Mouse (Mus musculus): ENCODE measurements around the gene Golph3l. TPM values are rescaled to one million over a fixed set of nuclear protein-coding genes. Genes with fewer than 3 reads are reported as not detected.
A peak's percentile ranks its signal among the peaks of the same experiment; 100 is the strongest.

The Golph3l gene
- polyA plus RNA-seq, 1 experiment from 2014 or later = 34.4 TPM

DNA sequence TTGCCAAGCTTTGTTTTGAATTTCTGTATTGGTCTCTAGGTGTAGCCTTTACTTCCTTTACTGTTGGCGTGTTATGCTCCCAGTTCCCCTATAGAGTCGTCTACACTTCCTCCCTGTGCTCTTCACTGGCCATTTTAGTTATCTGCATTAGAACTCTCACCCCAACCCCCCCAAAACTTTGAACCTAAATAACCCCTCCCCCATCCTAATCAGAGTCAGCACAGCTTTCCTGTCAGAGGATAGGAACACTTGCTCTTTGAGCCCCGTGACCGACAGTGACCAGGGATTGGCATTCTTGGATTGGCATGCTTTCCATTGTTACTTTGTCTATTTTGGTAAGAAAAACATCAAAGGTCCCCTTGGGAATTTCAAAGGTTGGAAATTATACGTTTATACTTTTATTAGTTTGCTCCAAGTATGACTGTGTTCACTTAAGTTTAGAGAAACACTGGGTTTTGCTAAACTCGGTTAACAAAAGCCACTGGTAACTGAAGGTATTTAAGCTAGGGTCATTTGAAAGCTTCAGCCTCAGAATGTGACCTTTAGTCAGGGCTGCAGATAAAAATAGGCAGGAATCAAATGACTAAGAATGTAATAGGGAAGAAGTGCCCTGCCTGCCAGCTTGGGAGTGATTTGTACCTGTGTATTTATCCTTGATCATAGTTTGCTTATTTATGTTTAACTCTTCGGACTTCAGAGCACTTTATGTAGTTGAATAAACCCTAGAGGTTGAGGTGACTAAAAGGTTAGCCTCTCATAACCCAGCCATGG lies 73.4 kb downstream of the Golph3l start:
- no peak for ATAC-seq (replicated peaks; ENCODE audit: low FRiP score, low read depth)
- TF ChIP-seq CTCF (IDR thresholded peaks at IDR 0.05; ENCODE audit: low read depth) = no peak
- H3K4me1 ChIP-seq (replicated peaks; ENCODE audit: insufficient read depth, low read length) = peaks cover 43% of the 10 kb centered on the region
- peak overlapping the region; percentile 13; the same call in 1 of the 2 replicates for H3K27ac ChIP-seq
- H3K4me3 ChIP-seq (replicated peaks; ENCODE audit: low read depth, low read length) = peak overlapping the region; percentile 2; the same call in 1 of the 2 replicates
- no peaks in the 10 kb centered on the region for H3K27me3 ChIP-seq (ENCODE audit: insufficient read depth, low read length)
- 35% methylated on average over 7 of the region's 7 CpGs for WGBS
- no peaks in the 10 kb centered on the region for H3K9me3 ChIP-seq (replicated peaks; ENCODE audit: low read length)
- no peak for DNase-seq (ENCODE audit: low spot score)
- peaks cover 17% of the 10 kb centered on the region; the same call in 1 of the 2 replicates for H3K36me3 ChIP-seq (ENCODE audit: insufficient read depth, low read length)
- peak overlapping the region; percentile 89 for H3K4me2 ChIP-seq (ENCODE audit: low read length)
- no peak overlapping the region for H3K9ac ChIP-seq (ENCODE audit: low read depth, low read length)

DNA sequence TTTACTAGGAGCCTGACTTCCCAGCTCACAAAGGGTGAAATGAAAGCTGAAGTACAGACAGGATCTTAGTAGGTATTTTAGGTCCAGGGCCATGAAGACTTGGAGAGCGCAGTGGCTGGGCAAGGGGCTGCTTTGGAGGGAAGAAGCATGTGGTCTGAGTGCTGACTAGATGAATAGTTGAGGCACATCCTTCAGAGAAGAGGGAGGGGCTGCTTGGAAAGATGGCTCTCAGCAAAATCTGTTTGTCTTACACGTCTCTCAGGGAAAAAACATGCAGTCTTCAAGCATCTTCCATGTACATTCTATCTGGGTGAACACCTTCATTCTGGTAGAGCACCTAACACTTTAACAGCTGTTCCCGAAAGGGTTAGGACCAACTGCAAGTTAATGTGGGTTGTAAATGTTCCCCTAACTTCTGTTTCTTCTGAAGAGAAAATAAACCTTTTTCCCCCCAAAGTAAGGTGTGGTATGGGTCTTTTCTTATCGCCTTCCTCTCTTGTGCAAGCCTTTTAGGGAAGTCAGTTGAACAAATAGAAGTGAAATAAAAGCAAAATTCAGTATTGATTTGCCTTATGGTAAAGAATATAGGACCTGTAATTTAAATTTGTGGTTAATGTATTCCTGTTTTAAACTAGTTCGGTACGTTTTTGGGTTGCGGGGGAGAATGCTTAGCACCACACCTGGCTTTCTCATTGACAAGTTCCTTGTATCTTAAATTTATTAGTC lies 74.2 kb downstream of the Golph3l start:
- peak overlapping the region; percentile 13; the same call in 1 of the 2 replicates for H3K27ac ChIP-seq
- H3K4me2 ChIP-seq (ENCODE audit: low read length) = peak overlapping the region; percentile 89
- no peaks in the 10 kb centered on the region for H3K27me3 ChIP-seq (ENCODE audit: insufficient read depth, low read length)
- WGBS = 70% methylated on average over 7 of the region's 7 CpGs
- H3K4me1 ChIP-seq (replicated peaks; ENCODE audit: insufficient read depth, low read length) = peaks cover 43% of the 10 kb centered on the region
- H3K9me3 ChIP-seq (replicated peaks; ENCODE audit: low read length) = no peaks in the 10 kb centered on the region
- ATAC-seq (replicated peaks; ENCODE audit: low FRiP score, low read depth) = no peak
- TF ChIP-seq CTCF (IDR thresholded peaks at IDR 0.05; ENCODE audit: low read depth) = no peak
- no peak for DNase-seq (ENCODE audit: low spot score)
- H3K4me3 ChIP-seq (replicated peaks; ENCODE audit: low read depth, low read length) = no peak overlapping the region
- H3K36me3 ChIP-seq (ENCODE audit: insufficient read depth, low read length) = peaks cover 17% of the 10 kb centered on the region; the same call in 1 of the 2 replicates
- no peak overlapping the region for H3K9ac ChIP-seq (ENCODE audit: low read depth, low read length)

DNA sequence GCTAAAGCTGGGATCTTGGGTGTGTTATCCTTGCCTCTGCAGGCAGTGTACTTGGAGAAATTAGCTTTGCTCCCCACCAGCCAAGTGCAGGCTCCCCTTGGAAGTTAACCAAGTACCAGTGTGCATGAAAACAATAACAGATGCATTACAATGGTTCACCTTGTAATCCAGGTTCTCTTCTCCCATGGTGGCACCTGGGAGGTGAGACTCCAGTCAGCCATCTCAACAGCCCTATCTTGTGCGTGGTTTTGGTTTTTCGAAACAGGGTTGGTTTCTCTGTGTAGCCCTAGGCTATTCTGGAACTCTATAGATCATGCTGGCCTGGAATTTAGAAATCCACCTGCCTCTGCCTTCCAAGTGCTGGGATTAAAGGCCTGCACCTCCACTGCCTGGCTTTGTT lies 74.8 kb downstream of the Golph3l start:
- peaks cover 17% of the 10 kb centered on the region; the same call in 1 of the 2 replicates for H3K36me3 ChIP-seq (ENCODE audit: insufficient read depth, low read length)
- no peak overlapping the region for H3K27ac ChIP-seq
- DNase-seq (ENCODE audit: low spot score) (no peak), ATAC-seq (replicated peaks; ENCODE audit: low FRiP score, low read depth) (no peak)
- no peak overlapping the region for H3K4me3 ChIP-seq (replicated peaks; ENCODE audit: low read depth, low read length)
- 0 out of 2 replicates have a peak overlapping the region, but pooled peaks have one; percentile 6 for H3K4me2 ChIP-seq (ENCODE audit: low read length)
- 83% methylated on average over 2 of the region's 2 CpGs for WGBS
- H3K9ac ChIP-seq (ENCODE audit: low read depth, low read length) = no peak overlapping the region
- H3K4me1 ChIP-seq (replicated peaks; ENCODE audit: insufficient read depth, low read length) = peaks cover 44% of the 10 kb centered on the region
- no peak for TF ChIP-seq CTCF (IDR thresholded peaks at IDR 0.05; ENCODE audit: low read depth)
- no peaks in the 10 kb centered on the region for H3K9me3 ChIP-seq (replicated peaks; ENCODE audit: low read length)
- no peaks in the 10 kb centered on the region for H3K27me3 ChIP-seq (ENCODE audit: insufficient read depth, low read length)

DNA sequence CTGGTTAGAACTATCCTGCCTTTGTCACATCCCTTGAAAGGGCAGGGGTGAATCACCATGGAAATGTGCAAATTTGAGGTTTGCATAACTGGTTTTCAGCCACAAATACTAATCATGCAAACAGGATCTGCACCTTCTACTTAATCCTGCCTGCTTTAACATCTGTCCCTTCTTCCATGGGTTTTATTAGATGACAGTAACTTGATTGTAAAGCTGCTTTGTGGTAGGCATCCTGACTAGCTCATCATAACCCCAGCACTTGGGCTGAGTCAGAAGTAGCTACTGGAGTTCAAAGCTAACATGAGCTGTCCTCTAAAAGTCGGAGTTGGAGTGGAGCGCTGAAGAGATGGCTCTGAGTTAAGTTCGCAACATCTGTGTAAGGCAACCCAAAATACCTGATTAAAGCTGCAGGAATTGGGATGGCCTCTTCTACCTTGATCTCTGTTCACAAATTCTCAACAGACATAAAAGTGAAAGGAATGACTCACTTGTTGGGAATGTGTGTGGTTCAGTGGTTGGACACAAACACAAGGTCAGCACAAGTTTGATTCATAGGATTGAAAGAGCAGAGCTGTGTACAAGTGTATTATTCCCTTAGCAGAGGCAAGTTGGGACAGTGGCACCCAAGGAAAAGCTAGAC lies 75.4 kb downstream of the Golph3l start:
- H3K4me3 ChIP-seq (replicated peaks; ENCODE audit: low read depth, low read length) = no peak overlapping the region
- no peaks in the 10 kb centered on the region for H3K27me3 ChIP-seq (ENCODE audit: insufficient read depth, low read length)
- TF ChIP-seq CTCF (IDR thresholded peaks at IDR 0.05; ENCODE audit: low read depth) = no peak
- H3K9me3 ChIP-seq (replicated peaks; ENCODE audit: low read length) = no peaks in the 10 kb centered on the region
- peak overlapping the region; percentile 60 for H3K27ac ChIP-seq
- H3K4me2 ChIP-seq (ENCODE audit: low read length) = no peak overlapping the region
- 83% methylated on average over 3 of the region's 3 CpGs for WGBS
- no peak overlapping the region for H3K9ac ChIP-seq (ENCODE audit: low read depth, low read length)
- H3K36me3 ChIP-seq (ENCODE audit: insufficient read depth, low read length) = peaks cover 17% of the 10 kb centered on the region; the same call in 1 of the 2 replicates
- peaks cover 48% of the 10 kb centered on the region for H3K4me1 ChIP-seq (replicated peaks; ENCODE audit: insufficient read depth, low read length)
- ATAC-seq (replicated peaks; ENCODE audit: low FRiP score, low read depth) (no peak), DNase-seq (ENCODE audit: low spot score) (no peak)

DNA sequence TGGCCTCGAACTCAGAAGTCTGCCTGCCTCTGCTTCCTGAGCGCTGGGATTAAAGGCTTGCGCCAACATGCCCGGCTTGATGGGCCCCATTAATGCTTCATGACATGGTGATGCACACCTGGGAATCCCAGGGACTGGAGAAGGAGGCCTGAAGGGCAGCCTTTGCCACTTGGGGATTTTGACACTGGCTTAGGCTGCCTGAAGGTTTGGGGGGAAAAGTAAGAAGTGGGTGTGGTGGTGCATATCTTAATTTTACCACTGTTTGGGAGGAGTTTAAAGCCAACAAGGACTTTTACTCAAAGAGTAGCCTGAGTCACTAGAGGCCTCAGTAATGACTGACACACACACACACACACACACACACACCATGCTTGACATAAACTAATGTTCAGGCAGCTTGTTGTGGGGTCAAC lies 76.2 kb downstream of the Golph3l start:
- Histone ChIP-seq H3K9me3 (replicated peaks; ENCODE audit: low read length) (no peaks in the 10 kb centered on the region), H3K27ac (peak overlapping the region; percentile 60; the same call in 1 of the 2 replicates), H3K4me1 (replicated peaks; ENCODE audit: insufficient read depth, low read length) (peaks cover 48% of the 10 kb centered on the region), H3K4me3 (replicated peaks; ENCODE audit: low read depth, low read length) (no peak overlapping the region), H3K4me2 (ENCODE audit: low read length) (no peak overlapping the region), H3K36me3 (ENCODE audit: insufficient read depth, low read length) (peaks cover 22% of the 10 kb centered on the region; the same call in 1 of the 2 replicates), H3K27me3 (ENCODE audit: insufficient read depth, low read length) (no peaks in the 10 kb centered on the region), H3K9ac (ENCODE audit: low read depth, low read length) (no peak overlapping the region)
- 85% methylated on average over 4 of the region's 4 CpGs for WGBS
- no peak for TF ChIP-seq CTCF (IDR thresholded peaks at IDR 0.05; ENCODE audit: low read depth)
- ATAC-seq (replicated peaks; ENCODE audit: low FRiP score, low read depth) (no peak), DNase-seq (ENCODE audit: low spot score) (no peak)
